Mouse (Mus musculus): Measurements from ENCODE around the gene Prr36.

DNA sequence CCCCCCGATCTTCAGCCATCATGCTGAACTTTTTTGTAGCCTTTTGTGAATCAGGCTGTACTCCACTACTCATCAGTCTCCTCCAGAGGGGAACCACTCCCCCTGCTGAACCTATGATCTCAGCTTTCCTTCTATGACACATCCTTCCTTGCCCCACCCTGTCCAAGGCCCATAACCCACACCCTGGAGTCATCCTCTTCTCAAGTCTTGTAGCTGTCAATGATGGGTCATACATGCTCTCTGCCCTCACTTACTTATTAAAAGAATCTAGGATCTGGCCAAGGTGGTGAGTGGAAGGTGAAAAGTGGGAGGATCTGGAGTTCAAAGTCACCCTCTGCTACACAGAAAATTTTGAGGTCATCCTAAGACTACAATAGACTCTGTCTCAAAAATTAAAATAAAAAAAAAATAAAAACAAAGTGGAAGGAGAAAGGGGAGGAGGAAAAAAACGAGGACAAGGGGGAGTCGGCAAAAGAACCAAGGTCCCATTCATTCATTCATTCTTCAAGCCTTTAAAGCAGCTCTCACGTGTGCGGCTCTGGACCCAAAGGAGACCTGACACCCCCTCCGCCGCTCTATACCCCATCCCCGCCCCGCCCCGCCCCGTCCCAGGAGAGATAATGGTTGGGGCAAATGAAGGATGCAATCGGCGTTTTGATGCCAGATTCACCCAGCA is 51.9 kb downstream of the Prr36 start:
- TF ChIP-seq EP300 (IDR thresholded peaks at IDR 0.05; ENCODE audit: low read depth) (no peak), CTCF (IDR thresholded peaks at IDR 0.05; ENCODE audit: low read depth) (no peak)

All from liver, embryonic 14.5 days (tissue).